Mouse (Mus musculus): ENCODE results near the gene Gpx2.

Gene Gpx2

GRCm38 (mm10) chr12:76765354-76765851 is 30.0 kb downstream of the Gpx2 start, which contains the start of the genes Churc1 and Fntb:
Gene Churc1, plus strand, starts transcription at chr12:76765538.
Gene Fntb, plus strand, starts transcription at chr12:76765589.
- peak; percentile 92 to 96 for DNase-seq (ENCODE audit: low read depth in 2 of 2, low spot score in 2 of 2)

GRCm38 (mm10) chr12:76752652-76753318 is 42.6 kb downstream of the Gpx2 start:
- DNase-seq (ENCODE audit: low read depth in 2 of 2, low spot score in 2 of 2): peak; percentile 39 to 60

- DNase-seq (ENCODE audit: low read depth in 2 of 2, low spot score in 2 of 2): no peak
These were observed 44.4 kb downstream of the Gpx2 start for GRCm38 (mm10) chr12:76750866-76751459.
